Mouse (Mus musculus) hindbrain, embryonic 12.5 days (tissue): Measurements from ENCODE around the gene Gm10197. TPM values are rescaled to one million over a fixed set of nuclear protein-coding genes. Genes with fewer than 3 reads are reported as not detected.
"Not testable (repeated sequence)": the region's sequence is repeated elsewhere in the genome, so short reads cannot be mapped to it uniquely, and the experiment has no call there.

Experiments used
- ATAC-seq: fragments of 200-750 bp; cut with Nextera tagmentation; 2 replicates; pipeline ENCODE4 v1.8.0; 2017; ENCODE audit warnings: moderate TSS enrichment; ENCODE audit not compliant: low FRiP score
- H3K27ac ChIP-seq: fragments of 300-500 bp; sonication (generic); 2 replicates; pipeline ENCODE4 v1.5.1; 2016; ENCODE audit warnings: mild to moderate bottlenecking
- H3K27me3 ChIP-seq: fragments of 300-500 bp; sonication (generic); 2 replicates; pipeline ENCODE4 v1.6.1; 2016; ENCODE audit warnings: mild to moderate bottlenecking
- H3K36me3 ChIP-seq: fragments of 300-500 bp; sonication (generic); 2 replicates; pipeline ENCODE4 v1.6.1; 2016; ENCODE audit warnings: mild to moderate bottlenecking
- H3K4me1 ChIP-seq: fragments of 300-500 bp; sonication (generic); 2 replicates; pipeline ENCODE4 v1.6.1; 2016
- H3K4me2 ChIP-seq: fragments of 300-500 bp; sonication (generic); replicated peaks from 2 replicates; pipeline ENCODE4 v1.6.1; 2016; ENCODE audit warnings: mild to moderate bottlenecking
- H3K4me3 ChIP-seq: fragments of 300-500 bp; sonication (generic); 2 replicates; pipeline ENCODE4 v1.5.1; 2016; ENCODE audit warnings: mild to moderate bottlenecking
- H3K9ac ChIP-seq: fragments of 300-500 bp; sonication (generic); 2 replicates; pipeline ENCODE4 v1.6.1; 2016; ENCODE audit warnings: mild to moderate bottlenecking, moderate library complexity
- H3K9me3 ChIP-seq: fragments of 300-500 bp; sonication (generic); replicated peaks from 2 replicates; pipeline ENCODE4 v1.6.1; 2016; ENCODE audit warnings: mild to moderate bottlenecking
- WGBS: fragments of 180-500 bp; shearing (Covaris S2); methylation state at CpG from one replicate; pipeline ENCODE4 v1.1.7; 2016; 5-methylcytosine and 5-hydroxymethylcytosine counted together
- polyA plus RNA-seq: library from polyadenylated mRNA; unstranded; fragments of >200 nt; fragmentation: Nextera tagmentation; extraction: Ambion mirVana; gene quantifications from 2 replicates; pipeline ENCODE4 v1.2.1, GENCODE M21; 2016

The Gm10197 gene
- polyA plus RNA-seq, 1 experiment from 2014 or later: not detected

DNA sequence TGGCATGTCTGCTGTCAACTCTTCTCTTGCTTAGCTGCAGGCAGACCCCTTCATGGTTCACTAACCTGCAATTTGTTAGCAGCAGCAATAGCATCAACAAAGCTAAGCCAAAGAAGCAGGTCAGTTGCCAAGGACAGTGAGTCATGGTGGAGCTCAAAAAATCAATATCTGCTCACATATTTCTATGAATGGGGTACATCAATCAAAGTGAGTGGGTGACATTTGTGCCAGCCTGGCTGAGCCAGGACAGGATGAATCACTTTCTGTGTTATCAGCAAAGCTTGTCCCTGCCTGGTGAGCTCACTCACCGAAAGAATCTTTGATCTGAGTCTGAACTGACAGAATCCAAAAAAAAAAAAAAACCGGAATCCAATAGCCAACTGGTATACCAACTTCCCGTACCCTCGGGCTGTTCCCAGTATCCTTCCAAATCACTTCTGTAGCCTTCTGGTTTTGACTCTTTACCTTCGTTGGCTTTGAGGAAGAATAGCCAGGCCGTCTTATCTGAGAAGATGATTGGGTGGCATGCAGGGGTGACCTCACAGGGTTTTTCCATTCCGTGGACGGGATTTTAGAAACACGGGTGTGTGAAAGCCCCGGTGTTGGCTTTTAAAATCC, 32.8 kb upstream of the Gm10197 start:
- no peaks in the 10 kb centered on the region for H3K4me1 ChIP-seq
- no peak overlapping the region for H3K4me2 ChIP-seq
- 83% methylated on average over 10 of the region's 10 CpGs for WGBS
- no peaks in the 10 kb centered on the region for H3K9me3 ChIP-seq
- no peak for ATAC-seq
- H3K27me3 ChIP-seq: no peaks in the 10 kb centered on the region
- no peak overlapping the region for H3K4me3 ChIP-seq
- no peak overlapping the region for H3K27ac ChIP-seq
- H3K9ac ChIP-seq: no peak overlapping the region
- no peaks in the 10 kb centered on the region for H3K36me3 ChIP-seq

DNA sequence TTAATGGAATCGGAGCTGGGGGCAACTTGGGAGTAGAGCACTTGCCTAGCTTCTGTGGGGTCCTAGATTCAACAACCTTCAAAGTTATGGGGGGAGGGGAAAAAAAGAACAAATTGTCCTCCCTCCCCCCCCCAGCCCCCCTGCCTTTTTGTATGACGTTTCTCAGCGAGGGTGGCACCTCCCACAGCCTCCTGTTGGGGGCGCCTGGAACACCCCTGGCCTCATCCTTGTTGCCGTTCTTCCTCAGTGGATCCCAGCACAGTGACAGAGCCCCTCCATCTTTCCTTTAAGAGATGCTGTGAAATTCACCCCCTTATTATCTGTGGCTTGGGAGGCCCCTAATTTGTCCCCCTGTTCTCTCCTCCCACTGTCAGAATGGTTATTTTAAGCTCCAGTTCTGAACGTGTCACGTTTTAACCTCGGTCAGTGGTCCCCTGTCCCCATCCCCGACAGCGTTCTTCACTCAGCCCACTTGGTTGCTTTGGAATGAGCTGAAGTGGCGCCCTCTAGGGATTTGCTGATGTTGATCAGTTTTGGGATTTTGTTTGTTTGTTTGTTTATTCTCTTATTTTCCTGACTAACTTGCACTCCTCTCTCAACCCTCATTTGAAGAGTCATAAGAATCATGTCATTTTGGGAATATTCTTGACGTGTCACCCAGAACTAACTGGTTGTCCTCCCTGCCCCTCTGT, 31.3 kb upstream of the Gm10197 start:
- H3K9ac ChIP-seq: no peak overlapping the region
- no peak overlapping the region for H3K27ac ChIP-seq
- H3K9me3 ChIP-seq: no peaks in the 10 kb centered on the region
- no peak for ATAC-seq
- no peak overlapping the region for H3K4me2 ChIP-seq
- WGBS: 53% methylated on average over 12 of the region's 12 CpGs
- H3K4me1 ChIP-seq: no peaks in the 10 kb centered on the region
- H3K4me3 ChIP-seq: no peak overlapping the region
- H3K36me3 ChIP-seq: no peaks in the 10 kb centered on the region
- no peaks in the 10 kb centered on the region for H3K27me3 ChIP-seq

DNA sequence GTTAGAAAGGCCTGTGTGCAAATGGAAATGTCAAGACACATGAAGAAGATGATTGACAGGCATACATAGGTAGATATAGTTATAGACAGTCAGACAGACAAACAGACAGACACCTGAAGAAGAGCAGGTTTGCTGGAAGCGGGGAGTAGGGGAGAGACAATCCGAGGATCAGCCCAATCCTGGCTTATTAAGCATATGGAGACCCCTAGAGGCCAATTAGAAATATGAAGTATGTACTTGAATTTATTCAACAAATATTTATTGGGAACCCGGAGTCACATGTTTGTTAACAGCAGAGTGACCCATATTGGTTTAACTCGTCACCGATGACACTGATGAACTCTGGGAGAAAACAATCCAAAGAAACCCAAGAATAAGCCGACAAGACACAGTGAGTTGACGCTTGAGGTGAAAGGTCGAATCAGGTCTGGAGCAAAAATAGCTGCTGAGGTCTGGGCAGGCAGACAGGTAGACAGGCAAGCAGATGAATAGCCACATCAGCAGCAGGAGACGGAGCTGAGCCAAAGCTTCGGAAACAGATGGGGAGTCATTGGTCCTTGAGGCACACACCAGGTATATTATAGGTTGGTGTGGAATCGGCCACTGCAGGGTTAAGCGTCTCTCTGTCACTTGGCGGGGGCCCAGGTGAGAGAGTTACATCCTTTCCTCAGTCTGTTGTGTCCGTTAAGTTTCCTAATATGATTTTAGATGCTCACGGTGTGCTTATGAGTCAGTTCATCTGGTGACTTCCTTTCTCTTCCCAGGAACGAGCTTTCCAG, 29.0 kb upstream of the Gm10197 start:
- H3K9me3 ChIP-seq: no peaks in the 10 kb centered on the region
- no peak overlapping the region for H3K27ac ChIP-seq
- H3K9ac ChIP-seq: no peak overlapping the region
- no peaks in the 10 kb centered on the region for H3K27me3 ChIP-seq
- no peaks in the 10 kb centered on the region for H3K4me1 ChIP-seq
- 87% methylated on average over 16 of the region's 16 CpGs for WGBS
- ATAC-seq: no peak
- H3K36me3 ChIP-seq: no peaks in the 10 kb centered on the region
- H3K4me2 ChIP-seq: no peak overlapping the region
- H3K4me3 ChIP-seq: no peak overlapping the region

DNA sequence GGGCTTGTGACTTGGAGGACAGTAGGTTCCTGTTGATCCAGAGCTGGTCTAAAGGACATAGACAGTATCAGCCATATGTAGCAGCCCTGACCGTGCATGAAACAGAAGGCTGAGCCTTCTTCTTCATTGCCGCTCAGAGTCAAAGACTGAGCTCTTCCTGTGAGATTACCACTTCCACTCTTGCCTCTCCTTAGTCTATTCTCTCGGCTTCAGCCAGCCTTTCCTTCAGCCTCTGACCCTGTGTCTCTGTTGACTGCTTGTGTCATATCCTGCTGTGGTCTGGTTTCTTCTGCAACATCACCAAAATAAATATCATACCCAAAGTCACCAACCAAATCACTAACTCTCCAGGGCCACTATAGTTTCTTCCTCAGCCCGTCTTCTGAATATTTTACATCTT, 27.6 kb upstream of the Gm10197 start:
- no peaks in the 10 kb centered on the region for H3K4me1 ChIP-seq
- H3K4me3 ChIP-seq: no peak overlapping the region
- H3K4me2 ChIP-seq: no peak overlapping the region
- no peaks in the 10 kb centered on the region for H3K27me3 ChIP-seq
- no peaks in the 10 kb centered on the region for H3K9me3 ChIP-seq
- H3K9ac ChIP-seq: no peak overlapping the region
- ATAC-seq: no peak
- H3K36me3 ChIP-seq: no peaks in the 10 kb centered on the region
- no peak overlapping the region for H3K27ac ChIP-seq
- WGBS: 82% methylated on average over 4 of the region's 4 CpGs

DNA sequence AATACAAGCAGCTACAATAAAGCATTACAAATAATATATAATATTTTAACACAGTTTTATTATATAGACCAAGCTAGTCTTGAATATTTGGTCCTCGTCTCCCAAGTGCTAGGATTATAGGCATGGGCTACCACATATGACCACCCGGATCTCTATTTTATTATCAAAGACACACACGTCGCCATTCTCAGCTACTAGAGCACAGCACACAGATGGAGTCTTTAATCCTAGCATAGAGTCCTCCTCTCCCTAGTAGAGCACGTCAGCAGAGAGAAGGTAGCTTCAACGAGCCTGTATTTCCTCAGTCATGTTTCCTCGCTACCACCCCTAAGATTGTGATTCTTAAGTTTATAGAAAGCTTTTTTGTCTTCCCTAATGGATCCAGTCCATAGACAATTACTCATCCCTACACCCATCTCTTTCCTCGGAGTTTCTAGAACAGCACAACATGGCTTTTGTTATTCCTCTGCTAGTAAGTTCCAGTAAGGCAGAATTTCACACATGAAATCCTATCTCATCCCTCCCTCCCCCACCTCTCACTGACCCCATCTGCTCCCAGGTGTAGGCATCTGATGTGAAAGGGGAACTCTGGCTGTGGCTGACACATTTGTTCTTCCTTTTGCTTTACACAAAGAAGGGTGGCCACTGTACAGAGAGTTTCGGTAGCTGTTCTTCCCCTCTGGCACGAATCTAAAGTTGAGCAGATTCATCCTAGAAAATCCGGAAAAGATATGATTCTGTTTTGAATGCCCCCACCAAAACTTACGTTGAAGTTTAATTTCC, 26.1 kb upstream of the Gm10197 start:
- Histone ChIP-seq H3K4me1 (no peaks in the 10 kb centered on the region), H3K36me3 (no peaks in the 10 kb centered on the region), H3K27me3 (no peaks in the 10 kb centered on the region), H3K4me2 (no peak overlapping the region), H3K27ac (no peak overlapping the region), H3K9ac (no peak overlapping the region), H3K4me3 (no peak overlapping the region), H3K9me3 (no peaks in the 10 kb centered on the region)
- ATAC-seq: no peak
- WGBS: 82% methylated on average over 12 of the region's 12 CpGs

DNA sequence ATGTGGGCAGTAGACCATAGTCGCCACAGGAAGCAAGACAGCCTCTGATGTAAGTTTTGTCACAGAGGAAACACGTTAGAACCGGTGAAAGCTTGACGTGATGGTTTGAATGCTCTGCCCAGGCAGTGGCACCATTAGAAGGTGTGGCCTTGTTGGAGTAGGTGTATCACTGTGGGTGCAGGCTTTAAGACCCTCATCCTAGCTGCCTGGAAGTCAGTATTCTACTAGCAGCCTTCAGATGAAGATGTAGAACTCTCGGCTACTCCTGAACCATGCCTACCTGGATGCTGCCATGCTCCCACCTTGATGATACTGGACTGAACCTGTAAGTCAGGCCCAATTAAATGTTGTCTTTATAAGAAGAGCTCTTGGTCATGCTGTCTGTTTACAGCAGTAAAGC, 24.2 kb upstream of the Gm10197 start:
- not testable (repeated sequence) for H3K4me2 ChIP-seq, H3K4me1 ChIP-seq, H3K9me3 ChIP-seq, H3K27ac ChIP-seq, H3K9ac ChIP-seq, H3K27me3 ChIP-seq, ATAC-seq, H3K36me3 ChIP-seq, H3K4me3 ChIP-seq
- whole genome bisulfite sequencing: 47% methylated on average over 5 of the region's 5 CpGs

DNA sequence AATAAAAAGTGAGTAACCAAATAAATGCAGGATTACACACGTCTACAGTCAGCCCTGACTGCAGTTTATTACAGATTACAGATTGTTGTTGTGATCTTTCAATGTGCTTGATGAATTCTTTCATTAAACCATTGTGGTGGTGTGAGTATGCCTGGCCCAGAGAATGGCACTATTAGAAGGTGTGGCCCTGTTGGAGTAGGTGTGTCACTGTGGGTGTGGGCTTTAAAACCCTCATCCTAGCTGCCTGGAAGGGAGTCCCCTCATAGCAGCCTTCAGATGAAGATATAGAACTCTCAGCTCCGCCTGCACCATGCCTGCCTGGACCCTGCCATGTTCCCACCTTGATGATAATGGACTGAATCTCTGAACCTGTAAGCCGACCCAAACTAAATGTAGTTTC, 23.4 kb upstream of the Gm10197 start:
- not testable (repeated sequence) for H3K9me3 ChIP-seq, ATAC-seq, H3K27ac ChIP-seq, H3K36me3 ChIP-seq, H3K27me3 ChIP-seq, H3K9ac ChIP-seq, H3K4me3 ChIP-seq, H3K4me2 ChIP-seq, H3K4me1 ChIP-seq
- WGBS: 76% methylated on average over 3 of the region's 3 CpGs

DNA sequence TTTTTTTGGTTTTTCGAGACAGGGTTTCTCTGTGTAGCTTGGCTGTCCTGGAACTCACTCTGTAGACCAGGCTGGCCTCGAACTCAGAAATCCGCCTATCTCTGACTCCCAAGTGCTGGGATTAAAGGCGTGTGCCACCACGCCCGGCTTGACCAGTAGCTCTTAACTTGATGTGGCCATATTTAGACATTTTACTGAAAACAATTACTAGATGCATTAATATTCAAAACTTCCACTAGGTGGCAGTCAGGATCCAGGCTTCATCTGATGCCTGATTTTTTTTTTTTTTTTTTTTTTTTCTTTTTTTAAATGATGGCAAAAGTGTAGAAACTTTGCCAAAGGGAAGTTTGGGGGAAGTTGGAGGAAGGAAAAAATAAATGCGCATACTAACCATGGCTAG, 23.0 kb upstream of the Gm10197 start:
- ATAC-seq: no peak
- Histone ChIP-seq H3K4me3 (no peak overlapping the region), H3K36me3 (no peaks in the 10 kb centered on the region), H3K27ac (no peak overlapping the region), H3K9ac (no peak overlapping the region), H3K9me3 (no peaks in the 10 kb centered on the region), H3K4me2 (no peak overlapping the region), H3K27me3 (no peaks in the 10 kb centered on the region), H3K4me1 (peaks cover 6% of the 10 kb centered on the region)
- 19% methylated on average over 7 of the region's 7 CpGs for WGBS

DNA sequence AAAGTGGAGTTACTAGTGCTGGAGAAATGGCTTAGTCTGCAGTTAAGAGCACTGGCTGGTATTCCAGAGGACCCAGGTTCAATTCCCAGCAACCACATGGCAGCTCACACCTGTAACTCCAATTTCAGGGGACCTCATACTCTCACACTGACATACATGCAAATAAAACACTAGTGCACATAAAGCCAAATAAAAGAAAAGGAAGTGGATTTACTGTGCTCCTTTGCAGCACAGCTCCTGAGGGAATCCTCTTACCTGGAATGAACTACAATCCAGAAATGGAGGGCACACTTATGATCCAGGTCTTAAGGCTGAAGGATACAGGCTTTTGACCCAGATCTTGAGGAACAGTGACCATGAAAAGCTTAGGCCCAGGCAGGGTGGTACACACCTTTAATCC, 22.1 kb upstream of the Gm10197 start:
- no peak for ATAC-seq
- Histone ChIP-seq H3K27me3 (no peaks in the 10 kb centered on the region), H3K4me3 (no peak overlapping the region), H3K27ac (no peak overlapping the region), H3K4me2 (no peak overlapping the region), H3K9ac (no peak overlapping the region), H3K4me1 (peaks cover 11% of the 10 kb centered on the region), H3K9me3 (no peaks in the 10 kb centered on the region), H3K36me3 (no peaks in the 10 kb centered on the region)

DNA sequence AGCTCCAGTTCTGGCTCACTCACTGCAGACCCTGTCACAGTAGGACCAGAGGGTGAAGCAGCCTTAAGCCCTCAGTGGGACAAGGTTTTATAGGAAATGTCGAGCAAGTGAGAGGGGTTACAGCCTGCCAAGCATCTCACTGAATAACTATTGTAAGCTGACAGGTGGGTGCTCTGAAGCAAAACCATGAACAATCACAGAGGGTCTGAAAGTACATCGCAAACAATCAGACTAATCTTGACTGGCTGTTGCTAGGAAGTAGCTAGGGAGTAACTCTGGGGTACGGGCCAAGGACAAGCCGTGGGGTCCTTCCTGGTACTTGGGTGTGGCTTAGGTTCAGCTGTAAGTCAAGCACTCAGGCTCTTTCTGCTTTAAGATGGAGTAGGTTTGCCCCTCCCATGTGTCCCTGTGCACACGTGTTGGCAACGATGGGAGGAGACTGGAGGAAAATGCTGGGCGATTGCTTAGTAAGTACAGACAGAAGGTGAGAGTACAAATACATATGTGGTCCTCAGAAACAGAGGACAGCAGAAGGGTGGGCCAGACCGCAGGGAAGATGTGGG, 21.3 kb upstream of the Gm10197 start:
- Histone ChIP-seq H3K4me1 (peaks cover 11% of the 10 kb centered on the region), H3K9me3 (no peaks in the 10 kb centered on the region), H3K36me3 (peaks cover 6% of the 10 kb centered on the region), H3K4me3 (no peak overlapping the region), H3K27me3 (no peaks in the 10 kb centered on the region), H3K9ac (no peak overlapping the region), H3K27ac (no peak overlapping the region), H3K4me2 (no peak overlapping the region)
- WGBS: 79% methylated on average over 8 of the region's 8 CpGs
- no peak for ATAC-seq

DNA sequence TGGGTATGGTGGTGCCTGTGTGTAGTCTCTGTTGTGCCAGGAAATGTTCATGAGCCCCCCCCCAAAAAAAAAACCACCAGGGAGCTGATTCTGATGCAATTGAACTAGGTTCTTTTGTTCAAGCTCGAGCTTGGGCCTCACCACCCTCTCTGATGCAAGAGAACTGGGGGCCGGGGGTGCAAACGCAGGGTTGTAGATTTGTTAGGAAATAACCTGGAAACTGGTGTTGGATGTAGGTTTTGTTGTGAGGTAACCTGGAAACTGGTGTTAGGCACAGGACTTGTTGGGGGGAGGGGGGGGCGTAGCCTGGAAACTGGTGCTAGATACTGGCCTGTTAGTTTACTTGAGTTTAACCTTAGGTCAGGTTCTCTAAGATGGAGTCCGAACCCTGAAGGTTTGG, 20.2 kb upstream of the Gm10197 start:
- H3K9me3 ChIP-seq: no peaks in the 10 kb centered on the region
- peaks cover 17% of the 10 kb centered on the region for H3K36me3 ChIP-seq
- no peaks in the 10 kb centered on the region for H3K27me3 ChIP-seq
- 89% methylated on average over 5 of the region's 5 CpGs for WGBS
- H3K4me2 ChIP-seq: peak overlapping the region; percentile 61
- H3K4me3 ChIP-seq: no peak overlapping the region
- H3K9ac ChIP-seq: no peak overlapping the region
- no peak for ATAC-seq
- no peak overlapping the region for H3K27ac ChIP-seq
- peaks cover 15% of the 10 kb centered on the region for H3K4me1 ChIP-seq

DNA sequence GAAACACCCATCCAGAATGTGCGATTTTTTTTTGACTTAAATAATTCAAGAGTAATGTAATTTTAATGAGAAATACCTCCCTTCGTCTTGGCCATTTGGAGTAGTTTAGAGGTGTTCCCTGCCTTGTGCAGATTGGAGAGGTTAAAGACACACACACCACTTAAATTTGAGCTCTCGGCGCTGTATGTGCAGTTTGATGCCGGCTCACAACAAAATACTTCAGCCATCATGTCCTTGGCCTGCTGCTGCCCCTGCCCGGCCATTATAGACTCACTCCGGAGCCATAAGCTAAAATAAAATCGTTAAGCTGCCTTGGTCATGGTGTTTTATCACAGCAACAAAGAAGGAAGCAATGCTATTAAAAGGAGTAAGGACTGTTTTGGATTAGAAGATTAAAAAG, 19.8 kb upstream of the Gm10197 start:
- no peaks in the 10 kb centered on the region for H3K9me3 ChIP-seq
- ATAC-seq: no peak
- H3K27me3 ChIP-seq: no peaks in the 10 kb centered on the region
- peaks cover 15% of the 10 kb centered on the region for H3K4me1 ChIP-seq
- WGBS: 52% methylated on average over 8 of the region's 8 CpGs
- H3K4me2 ChIP-seq: peak overlapping the region; percentile 61
- peaks cover 18% of the 10 kb centered on the region for H3K36me3 ChIP-seq
- H3K9ac ChIP-seq: peak overlapping the region; percentile 71
- peak overlapping the region; percentile 87; the same call in 1 of the 2 replicates for H3K27ac ChIP-seq
- peak overlapping the region; percentile 95 for H3K4me3 ChIP-seq
